Mouse (Mus musculus) v-Abl transformed pro-B cells (cell line): ENCODE measurements around the gene Pikfyve.
"Not testable (repeated sequence)": the region's sequence is repeated elsewhere in the genome, so short reads cannot be mapped to it uniquely, and the experiment has no call there.

Source experiments
- in situ Hi-C, 2 experiments: fragments of 400-800 bp; cut with MboI; formaldehyde crosslinking; loops; one replicate each; pipeline ENCODE4 v1.15.1; 2025; ENCODE audit not compliant: unreplicated experiment in 2 of 2

Gene Pikfyve

GRCm38 (mm10) chr1:65181459-65181858 is 5.0 kb upstream of the Pikfyve start:
- in situ Hi-C loops = loop anchor here (10.0 to 25.0 kb wide), 5 partner anchors 469 to 1856 kb away; partner anchors contain the start of genes Rpe (in 2 of the 2) and Lancl1 (in 1 of the 2)

- in situ Hi-C loops = loop anchor here (10.0 to 25.0 kb wide), 5 partner anchors 472 to 1853 kb away; partner anchors contain the start of genes Rpe (in 2 of the 2) and Lancl1 (in 1 of the 2)
Measured at GRCm38 (mm10) chr1:65183994-65184393, 2.5 kb upstream of the Pikfyve start.

GRCm38 (mm10) chr1:65185011-65185410 is 1.5 kb upstream of the Pikfyve start:
- in situ Hi-C loops = loop anchor here (10.0 to 25.0 kb wide), 5 partner anchors 473 to 1852 kb away; partner anchors contain the start of genes Rpe (in 2 of the 2) and Lancl1 (in 1 of the 2)

- in situ Hi-C loops = loop anchor here (10.0 to 25.0 kb wide), 5 partner anchors 473 to 1852 kb away; partner anchors contain the start of genes Rpe (in 2 of the 2) and Lancl1 (in 1 of the 2)
Measured at GRCm38 (mm10) chr1:65185524-65186205, 818 bp upstream of the Pikfyve start.

- in situ Hi-C loops = loop anchor here (10.0 to 25.0 kb wide), 5 partner anchors 475 to 1850 kb away; partner anchors contain the start of genes Rpe (in 2 of the 2) and Lancl1 (in 1 of the 2)
Measured at GRCm38 (mm10) chr1:65187074-65187430, 569 bp downstream of the Pikfyve start.

- in situ Hi-C loops = loop anchor here (25.0 kb wide), 4 partner anchors 478 to 1847 kb away; partner anchors contain the start of genes Lancl1 (in 1 of the 2) and Rpe (in 1 of the 2)
Measured at GRCm38 (mm10) chr1:65190172-65190571, 3.7 kb downstream of the Pikfyve start.

GRCm38 (mm10) chr1:65193226-65193625 is 6.7 kb downstream of the Pikfyve start:
- in situ Hi-C loops = loop anchor here (25.0 kb wide), 4 partner anchors 481 to 1844 kb away; partner anchors contain the start of genes Lancl1 (in 1 of the 2) and Rpe (in 1 of the 2)

- in situ Hi-C loops = loop anchor here (25.0 kb wide), 4 partner anchors 486 to 1839 kb away; partner anchors contain the start of genes Lancl1 (in 1 of the 2) and Rpe (in 1 of the 2)
Measured at GRCm38 (mm10) chr1:65198425-65198824, 11.9 kb downstream of the Pikfyve start.

- in situ Hi-C loops = loop anchor here (25.0 kb wide), 4 partner anchors 487 to 1838 kb away; partner anchors contain the start of genes Lancl1 (in 1 of the 2) and Rpe (in 1 of the 2)
Measured at GRCm38 (mm10) chr1:65198861-65199260, 12.4 kb downstream of the Pikfyve start.

- in situ Hi-C loops = no loop called here
Measured at GRCm38 (mm10) chr1:65204299-65204698, 17.8 kb downstream of the Pikfyve start.

GRCm38 (mm10) chr1:65213214-65213613 is 26.7 kb downstream of the Pikfyve start:
- in situ Hi-C loops = no loop called here

GRCm38 (mm10) chr1:65217567-65217966 is 31.1 kb downstream of the Pikfyve start:
- in situ Hi-C loops = no loop called here

GRCm38 (mm10) chr1:65217972-65218371 is 31.5 kb downstream of the Pikfyve start:
- in situ Hi-C loops = no loop called here

GRCm38 (mm10) chr1:65223654-65224053 is 37.2 kb downstream of the Pikfyve start:
- in situ Hi-C loops = no loop called here

- in situ Hi-C loops = no loop called here
Measured at GRCm38 (mm10) chr1:65227681-65228080, 41.2 kb downstream of the Pikfyve start.

- in situ Hi-C loops = not testable (repeated sequence)
Measured at GRCm38 (mm10) chr1:65229768-65230167, 43.3 kb downstream of the Pikfyve start.

GRCm38 (mm10) chr1:65230566-65230965 is 44.1 kb downstream of the Pikfyve start:
- in situ Hi-C loops = no loop called here

GRCm38 (mm10) chr1:65237712-65238111 is 51.2 kb downstream of the Pikfyve start:
- in situ Hi-C loops = no loop called here

GRCm38 (mm10) chr1:65245637-65246036 is 59.2 kb downstream of the Pikfyve start:
- in situ Hi-C loops = no loop called here

- in situ Hi-C loops = loop anchor here (10.0 to 25.0 kb wide), 5 partner anchors 807 to 1618 kb away; no protein-coding TSS in a partner anchor
Measured at GRCm38 (mm10) chr1:65280461-65280860, 94.0 kb downstream of the Pikfyve start.

- in situ Hi-C loops = loop anchor here (10.0 to 25.0 kb wide), 5 partner anchors 806 to 1619 kb away; no protein-coding TSS in a partner anchor
Measured at GRCm38 (mm10) chr1:65281756-65282155, 95.3 kb downstream of the Pikfyve start, which contains the start of gene Pth2r. Pth2r (plus strand) TSS chr1:65282056.
